Mouse (Mus musculus) liver, embryonic 16.5 days (tissue): ENCODE data around the gene Eva1c. TPM values are rescaled to one million over a fixed set of nuclear protein-coding genes. Genes with fewer than 3 reads are reported as not detected.

ENCODE experiments used
- ATAC-seq: fragments of 200-750 bp; cut with Nextera tagmentation; 2 replicates; pipeline ENCODE4 v1.8.0; 2017; ENCODE audit warnings: low read depth, mild to moderate bottlenecking, moderate number of reproducible peaks, moderate library complexity
- H3K27ac ChIP-seq: fragments of 300-500 bp; sonication (generic); 2 replicates; pipeline ENCODE4 v1.5.1; 2014; ENCODE audit warnings: mild to moderate bottlenecking, low read length
- H3K27me3 ChIP-seq: fragments of 300-500 bp; sonication (generic); 2 replicates; pipeline ENCODE4 v1.6.1; 2014; ENCODE audit warnings: low read depth, low read length, mixed read lengths; ENCODE audit not compliant: control insufficient read depth, insufficient read depth
- H3K36me3 ChIP-seq: fragments of 300-500 bp; sonication (generic); 2 replicates; pipeline ENCODE4 v1.6.1; 2014; ENCODE audit warnings: mild to moderate bottlenecking; ENCODE audit not compliant: control insufficient read depth, insufficient read depth
- H3K4me1 ChIP-seq: fragments of 300-500 bp; sonication (generic); 2 replicates; pipeline ENCODE4 v1.6.1; 2014; ENCODE audit warnings: low read depth, low read length, mixed read lengths; ENCODE audit not compliant: control insufficient read depth
- H3K4me2 ChIP-seq: fragments of 300-500 bp; sonication (generic); 2 replicates; pipeline ENCODE4 v1.6.1; 2014; ENCODE audit warnings: low read depth, low read length, mixed read lengths
- H3K4me3 ChIP-seq: fragments of 300-500 bp; sonication (generic); 2 replicates; pipeline ENCODE4 v1.5.1; 2014; ENCODE audit warnings: low read depth, mild to moderate bottlenecking, low read length
- H3K9ac ChIP-seq: fragments of 300-500 bp; sonication (generic); 2 replicates; pipeline ENCODE4 v1.6.1; 2014; ENCODE audit warnings: low read depth, low read length
- H3K9me3 ChIP-seq: fragments of 300-500 bp; sonication (generic); replicated peaks from 2 replicates; pipeline ENCODE4 v1.6.1; 2016; ENCODE audit warnings: low read length; ENCODE audit not compliant: control insufficient read depth
- WGBS: fragments of 180-500 bp; shearing (Covaris S2); extraction: QIAGEN DNeasy Blood & Tissue Kit; methylation state at CpG from one replicate; pipeline ENCODE4 v1.1.7; 2014; ENCODE audit not compliant: insufficient replicate concordance; 5-methylcytosine and 5-hydroxymethylcytosine counted together
- polyA plus RNA-seq: library from polyadenylated mRNA; unstranded; fragments of >200 nt; fragmentation: Nextera tagmentation; extraction: Ambion mirVana; gene quantifications from 2 replicates; pipeline ENCODE4 v1.2.1, GENCODE M21; 2015

Eva1c gene
- polyA plus RNA-seq: 0.40 and 0.51 TPM in 2 replicates

GRCm38 (mm10) chr16:90826457-90826856, at the start of gene Eva1c:
Eva1c (plus strand) TSS chr16:90826719.
- Histone ChIP-seq H3K4me1 (peaks cover 47% of the 10 kb centered on the region), H3K9me3 (no peaks in the 10 kb centered on the region), H3K4me2 (no peak within 1 kb of the TSS), H3K36me3 (no peaks in the 10 kb centered on the region), H3K4me3 (no peak within 1 kb of the TSS), H3K27me3 (peaks cover 20% of the 10 kb centered on the region), H3K27ac (no peak within 1 kb of the TSS; the same call in 1 of the 2 replicates), H3K9ac (no peak within 1 kb of the TSS)
- no peak for ATAC-seq
- WGBS: 56% methylated on average over 7 of the region's 7 CpGs

GRCm38 (mm10) chr16:90779783-90780182, 46.7 kb upstream of the Eva1c start:
- H3K4me3 ChIP-seq: no peak overlapping the region
- H3K27ac ChIP-seq: peak overlapping the region; percentile 58
- H3K9me3 ChIP-seq: no peaks in the 10 kb centered on the region
- no peaks in the 10 kb centered on the region for H3K27me3 ChIP-seq
- H3K4me1 ChIP-seq: peaks cover 4% of the 10 kb centered on the region; the same call in 1 of the 2 replicates
- peaks cover 7% of the 10 kb centered on the region for H3K36me3 ChIP-seq
- H3K9ac ChIP-seq: no peak overlapping the region
- H3K4me2 ChIP-seq: no peak overlapping the region
- ATAC-seq: peak; percentile 96
- 62% methylated on average over 11 of the region's 11 CpGs for WGBS

- Histone ChIP-seq H3K27ac (no peak overlapping the region), H3K27me3 (no peaks in the 10 kb centered on the region), H3K4me1 (peaks cover 4% of the 10 kb centered on the region; the same call in 1 of the 2 replicates), H3K9me3 (no peaks in the 10 kb centered on the region), H3K36me3 (peaks cover 14% of the 10 kb centered on the region), H3K4me2 (no peak overlapping the region), H3K4me3 (no peak overlapping the region), H3K9ac (no peak overlapping the region)
- 82% methylated on average over 11 of the region's 11 CpGs for WGBS
- no peak for ATAC-seq
Observed at GRCm38 (mm10) chr16:90783302-90783701, 43.2 kb upstream of the Eva1c start.

- peaks cover 14% of the 10 kb centered on the region for H3K36me3 ChIP-seq
Observed at GRCm38 (mm10) chr16:90785257-90785656, 41.3 kb upstream of the Eva1c start.

GRCm38 (mm10) chr16:90788580-90788979, 37.9 kb upstream of the Eva1c start:
- Histone ChIP-seq H3K4me2 (no peak overlapping the region), H3K36me3 (peaks cover 8% of the 10 kb centered on the region), H3K9me3 (no peaks in the 10 kb centered on the region), H3K4me3 (no peak overlapping the region), H3K27ac (no peak overlapping the region), H3K4me1 (no peaks in the 10 kb centered on the region), H3K9ac (no peak overlapping the region), H3K27me3 (no peaks in the 10 kb centered on the region)
- peak; percentile 33; the same call in 1 of the 2 replicates for ATAC-seq
- 79% methylated on average over 6 of the region's 6 CpGs for WGBS

More at GRCm38 (mm10) chr16:90785257-90785656, 41.3 kb upstream of the Eva1c start:
- ATAC-seq: peak; percentile 88
- Histone ChIP-seq H3K4me1 (no peaks in the 10 kb centered on the region), H3K4me2 (no peak overlapping the region), H3K27me3 (no peaks in the 10 kb centered on the region), H3K9me3 (no peaks in the 10 kb centered on the region), H3K4me3 (no peak overlapping the region), H3K9ac (no peak overlapping the region), H3K27ac (no peak overlapping the region)
- 66% methylated on average over 4 of the region's 4 CpGs for WGBS

GRCm38 (mm10) chr16:90790946-90791345, 35.6 kb upstream of the Eva1c start:
- Histone ChIP-seq H3K27me3 (no peaks in the 10 kb centered on the region), H3K9me3 (no peaks in the 10 kb centered on the region), H3K4me1 (no peaks in the 10 kb centered on the region), H3K9ac (no peak overlapping the region), H3K4me2 (no peak overlapping the region), H3K4me3 (no peak overlapping the region), H3K27ac (no peak overlapping the region), H3K36me3 (peaks cover 12% of the 10 kb centered on the region)
- WGBS: 80% methylated on average over 6 of the region's 6 CpGs
- ATAC-seq: no peak

GRCm38 (mm10) chr16:90792066-90792465, 34.5 kb upstream of the Eva1c start:
- Histone ChIP-seq H3K9ac (no peak overlapping the region), H3K4me3 (no peak overlapping the region), H3K4me1 (no peaks in the 10 kb centered on the region), H3K27ac (no peak overlapping the region), H3K36me3 (peaks cover 8% of the 10 kb centered on the region), H3K4me2 (no peak overlapping the region), H3K9me3 (no peaks in the 10 kb centered on the region), H3K27me3 (no peaks in the 10 kb centered on the region)
- 69% methylated on average over 5 of the region's 5 CpGs for WGBS
- ATAC-seq: no peak

- H3K4me1 ChIP-seq: no peaks in the 10 kb centered on the region
- WGBS: 76% methylated on average over 3 of the region's 3 CpGs
- H3K9me3 ChIP-seq: no peaks in the 10 kb centered on the region
- H3K27ac ChIP-seq: no peak overlapping the region
- ATAC-seq: no peak
- H3K4me2 ChIP-seq: no peak overlapping the region
- no peak overlapping the region for H3K4me3 ChIP-seq
- H3K27me3 ChIP-seq: no peaks in the 10 kb centered on the region
- H3K36me3 ChIP-seq: peaks cover 5% of the 10 kb centered on the region; the same call in 1 of the 2 replicates
- no peak overlapping the region for H3K9ac ChIP-seq
Observed at GRCm38 (mm10) chr16:90792500-90792899, 34.0 kb upstream of the Eva1c start.

- no peak overlapping the region for H3K27ac ChIP-seq
- no peak overlapping the region for H3K4me3 ChIP-seq
- H3K4me1 ChIP-seq: no peaks in the 10 kb centered on the region
- no peaks in the 10 kb centered on the region for H3K27me3 ChIP-seq
- no peaks in the 10 kb centered on the region for H3K9me3 ChIP-seq
- no peak for ATAC-seq
- no peak overlapping the region for H3K9ac ChIP-seq
- no peak overlapping the region for H3K4me2 ChIP-seq
- peaks cover 5% of the 10 kb centered on the region; the same call in 1 of the 2 replicates for H3K36me3 ChIP-seq
Observed at GRCm38 (mm10) chr16:90794708-90795107, 31.8 kb upstream of the Eva1c start.
